Mouse (Mus musculus) ES-E14 (cell line): Measurements from ENCODE around the gene Selenof. TPM values are rescaled to one million over a fixed set of nuclear protein-coding genes. Genes with fewer than 3 reads are reported as not detected.

Experiments
- DNase-seq: peaks from one replicate; pipeline ENCODE4 v3.0.0-alpha.2; 2013; ENCODE audit warnings: low read depth, low spot score
- H3K27ac ChIP-seq: 2 replicates; pipeline ENCODE4 v1.5.1; 2012; ENCODE audit warnings: low read depth, mild to moderate bottlenecking, low read length, moderate library complexity, mixed read lengths; ENCODE audit not compliant: poor library complexity, insufficient read depth, severe bottlenecking
- H3K36me3 ChIP-seq: 2 replicates; pipeline ENCODE4 v1.6.1; 2012; ENCODE audit warnings: mild to moderate bottlenecking, low read length, moderate library complexity, mixed read lengths; ENCODE audit not compliant: control insufficient read depth, poor library complexity, insufficient read depth, severe bottlenecking
- H3K4me1 ChIP-seq, 2 experiments: fragments of 150-350 bp in 1 of 2; sonication (generic) in 1 of 2; 2 replicates each; pipeline ENCODE4 v1.6.1; 2012; ENCODE audit warnings: low read length in 2 of 2, mild to moderate bottlenecking in 1 of 2, mixed read lengths in 1 of 2; ENCODE audit not compliant: control insufficient read depth in 2 of 2, insufficient read depth in 2 of 2, poor library complexity in 1 of 2
- H3K4me3 ChIP-seq, 2 experiments: fragments of 150-350 bp in 1 of 2; sonication (generic) in 1 of 2; 2 replicates each; pipeline ENCODE4 v1.5.1; 2012; ENCODE audit warnings: low read length in 2 of 2, low read depth in 1 of 2, mild to moderate bottlenecking in 1 of 2, mixed read lengths in 1 of 2; ENCODE audit not compliant: insufficient read depth in 1 of 2, poor library complexity in 1 of 2, severe bottlenecking in 1 of 2
- H3K9ac ChIP-seq: 2 replicates; pipeline ENCODE4 v1.6.1; 2012; ENCODE audit warnings: low read depth, mild to moderate bottlenecking, low read length, mixed read lengths; ENCODE audit not compliant: poor library complexity, insufficient read depth, severe bottlenecking
- H3K9me3 ChIP-seq: fragments of 150-350 bp; sonication (generic); 2 replicates; pipeline ENCODE4 v1.6.1; 2012; ENCODE audit warnings: low read depth, mild to moderate bottlenecking, low read length; ENCODE audit not compliant: control insufficient read depth, insufficient read depth
- CHD2 ChIP-seq: IDR thresholded peaks from 2 replicates; pipeline ENCODE4 v1.6.1; 2014; ENCODE audit warnings: mild to moderate bottlenecking, low read depth, low read length, inconsistent platforms
- HCFC1 ChIP-seq: IDR thresholded peaks from 2 replicates; pipeline ENCODE4 v1.6.1; 2012; ENCODE audit warnings: low read length, inconsistent platforms, borderline replicate concordance; ENCODE audit not compliant: insufficient read depth
- MAFK ChIP-seq: IDR thresholded peaks from 2 replicates; pipeline ENCODE4 v1.6.1; 2014; ENCODE audit warnings: mild to moderate bottlenecking, low read depth, low read length, inconsistent platforms; ENCODE audit not compliant: insufficient read depth
- ZC3H11A ChIP-seq: IDR thresholded peaks from 2 replicates; pipeline ENCODE4 v1.6.1; 2012; ENCODE audit warnings: low read depth, mild to moderate bottlenecking, inconsistent platforms, low read length, borderline replicate concordance
- ZNF384 ChIP-seq: IDR thresholded peaks from 2 replicates; pipeline ENCODE4 v1.6.1; 2012; ENCODE audit warnings: low read depth, low read length, inconsistent platforms
- in situ Hi-C, 2 experiments: fragments of 600-800 bp; cut with MboI; formaldehyde crosslinking; loops; one replicate each; pipeline ENCODE4 v1.15.1; 2025; ENCODE audit warnings: low sequenced_read_pairs in 2 of 2, inconsistent platforms in 1 of 2; ENCODE audit not compliant: unreplicated experiment in 2 of 2
- total RNA-seq: library from RNA; depleted of rRNA; stranded (reverse); fragments of 300-350 nt; gene quantifications from 2 replicates; pipeline ENCODE4 v1.2.3, GENCODE M21; 2012

Gene Selenof
- total RNA-seq, 1 experiment: 513 TPM

- Histone ChIP-seq H3K4me3 (no peak overlapping the region), H3K27ac (no peak overlapping the region), H3K36me3 (peaks cover 14% of the 10 kb centered on the region), H3K4me1 (peaks cover 3 to 7% of the 10 kb centered on the region in 2 experiments; a peak in 2 of 4 replicates), H3K9ac (no peak overlapping the region), H3K9me3 (no peaks in the 10 kb centered on the region)
- in situ Hi-C loops: no loop called here
- DNase-seq: no peak
- TF ChIP-seq ZNF384: no peak
- no peak for TF ChIP-seq CHD2
- TF ChIP-seq HCFC1: no peak
- no peak for TF ChIP-seq MAFK
- TF ChIP-seq ZC3H11A: no peak
These were observed 4.2 kb downstream of the Selenof start for GRCm38 (mm10) chr3:144574256-144574655.

DNA sequence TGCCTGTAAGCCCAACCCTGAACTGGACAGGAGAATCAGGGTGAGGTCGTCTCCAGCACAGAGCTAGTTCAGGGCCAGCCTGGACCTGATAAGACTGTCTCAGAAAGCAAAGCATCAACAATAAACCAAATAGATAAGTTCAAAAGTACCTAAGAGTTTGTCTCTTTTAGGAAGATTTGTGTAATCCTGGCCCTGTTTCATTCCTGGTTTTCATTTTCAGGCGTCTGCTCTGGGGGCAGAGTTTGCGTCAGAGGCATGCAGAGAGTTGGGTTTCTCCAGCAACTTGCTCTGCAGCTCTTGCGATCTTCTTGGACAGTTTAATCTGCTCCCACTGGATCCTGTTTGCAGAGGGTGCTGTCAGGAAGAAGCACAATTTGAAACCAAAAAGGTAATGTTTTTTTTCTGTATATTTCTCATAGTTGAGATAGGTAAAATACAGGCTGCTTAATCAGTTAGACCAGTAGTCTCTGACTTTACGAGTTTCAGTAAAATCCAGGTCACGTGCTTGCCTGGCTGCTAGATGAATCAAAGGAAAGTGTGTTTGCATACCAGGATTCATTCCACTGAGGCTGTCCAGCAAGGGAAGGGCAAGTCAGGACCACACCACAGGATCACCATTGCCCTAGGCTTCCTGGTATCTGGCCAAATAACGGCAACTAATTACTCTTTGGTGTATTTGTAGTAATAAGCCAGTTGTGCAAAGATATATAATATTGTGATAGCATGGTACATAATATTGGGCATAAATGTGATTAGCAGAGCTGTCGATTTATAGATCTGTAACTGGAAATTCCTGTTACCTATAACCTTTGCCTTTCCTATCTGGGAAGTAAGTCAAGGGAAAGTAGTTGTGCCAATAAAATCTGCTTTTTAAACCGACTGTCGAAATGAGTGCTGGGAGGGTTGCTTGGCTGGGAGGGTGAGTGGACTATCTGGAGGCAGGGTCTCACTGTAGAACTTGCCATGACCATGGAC lies 7.5 kb downstream of the Selenof start:
- no peak for TF ChIP-seq HCFC1
- TF ChIP-seq CHD2: no peak
- TF ChIP-seq ZNF384: no peak
- TF ChIP-seq MAFK: no peak
- TF ChIP-seq ZC3H11A: no peak
- Histone ChIP-seq H3K36me3 (peaks cover 20% of the 10 kb centered on the region), H3K9ac (no peak overlapping the region), H3K4me1 (0 out of 4 replicates have a peak, but pooled peaks cover 0 to 3% of the 10 kb centered on the region in 2 experiments), H3K27ac (no peak overlapping the region), H3K4me3 (no peak overlapping the region), H3K9me3 (no peaks in the 10 kb centered on the region)
- in situ Hi-C loops: no loop called here
- DNase-seq: no peak

GRCm38 (mm10) chr3:144578921-144579320 lies 8.8 kb downstream of the Selenof start:
- in situ Hi-C loops: no loop called here
- no peaks in the 10 kb centered on the region for H3K9me3 ChIP-seq
- DNase-seq: no peak
- H3K4me3 ChIP-seq: no peak overlapping the region
- H3K27ac ChIP-seq: no peak overlapping the region
- no peak overlapping the region for H3K9ac ChIP-seq
- TF ChIP-seq CHD2 (no peak), ZNF384 (no peak), MAFK (no peak), HCFC1 (no peak), ZC3H11A (no peak)
- no peaks in the 10 kb centered on the region for H3K4me1 ChIP-seq
- peaks cover 21% of the 10 kb centered on the region for H3K36me3 ChIP-seq

DNA sequence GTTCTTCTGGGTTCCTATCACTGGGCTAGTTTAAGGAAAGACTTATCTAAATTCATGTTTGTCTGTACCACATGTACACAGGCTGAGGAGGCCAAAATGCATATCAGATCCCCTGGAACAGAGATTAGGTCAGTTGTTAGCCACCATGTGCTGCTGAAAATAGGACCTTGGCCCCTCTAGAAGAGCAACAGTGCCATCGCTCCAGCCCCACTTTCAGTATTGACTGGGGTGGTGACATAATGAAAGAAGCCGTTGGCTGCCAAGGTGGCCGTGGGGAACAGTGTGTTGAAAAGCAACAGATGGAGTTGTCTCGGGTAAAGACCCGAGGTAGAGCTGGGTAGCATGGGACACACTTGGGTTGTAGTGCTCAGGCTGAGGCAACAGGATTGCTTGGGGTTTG lies 9.7 kb downstream of the Selenof start:
- Histone ChIP-seq H3K9ac (no peak overlapping the region), H3K27ac (no peak overlapping the region), H3K9me3 (no peaks in the 10 kb centered on the region), H3K4me3 (no peak overlapping the region), H3K4me1 (no peaks in the 10 kb centered on the region), H3K36me3 (peaks cover 23% of the 10 kb centered on the region)
- TF ChIP-seq MAFK: no peak
- DNase-seq: no peak
- in situ Hi-C loops: no loop called here

DNA sequence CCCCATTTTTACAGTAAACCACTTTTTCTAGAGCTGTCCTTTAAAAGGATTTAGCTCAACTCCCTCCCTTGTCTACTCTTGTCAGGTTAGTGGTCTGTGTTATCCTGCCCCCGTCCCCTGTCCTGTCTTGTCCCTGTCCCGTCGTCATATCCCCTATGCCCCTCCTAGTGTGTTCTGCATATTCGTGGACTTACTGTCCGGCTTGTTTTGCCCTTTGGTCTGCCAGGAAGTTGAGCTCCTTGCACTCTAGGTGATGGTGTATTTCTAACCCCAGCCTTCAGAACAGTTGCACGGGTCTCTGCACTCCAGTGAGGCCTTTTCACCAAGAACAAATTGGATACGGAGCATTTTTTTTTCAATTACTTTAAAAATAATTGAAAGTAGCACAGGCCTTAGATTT lies 10.2 kb downstream of the Selenof start:
- no peak for TF ChIP-seq ZC3H11A
- TF ChIP-seq MAFK: no peak
- no peak for TF ChIP-seq CHD2
- TF ChIP-seq ZNF384: no peak
- no peak for TF ChIP-seq HCFC1

More for the DNA sequence above, 10.2 kb downstream of the Selenof start:
- DNase-seq: no peak
- no peak overlapping the region for H3K9ac ChIP-seq
- H3K27ac ChIP-seq: no peak overlapping the region
- peaks cover 23% of the 10 kb centered on the region for H3K36me3 ChIP-seq
- in situ Hi-C loops: no loop called here
- H3K9me3 ChIP-seq: no peaks in the 10 kb centered on the region
- H3K4me3 ChIP-seq: no peak overlapping the region
- no peaks in the 10 kb centered on the region for H3K4me1 ChIP-seq
